Mouse (Mus musculus) midbrain, embryonic 15.5 days (tissue): ENCODE measurements around the gene Cbr2. TPM values are rescaled to one million over a fixed set of nuclear protein-coding genes. Genes with fewer than 3 reads are reported as not detected.
A peak's percentile ranks its signal among the peaks of the same experiment; 100 is the strongest.

ENCODE experiments used
- ATAC-seq: fragments of 200-750 bp; cut with Nextera tagmentation; replicated peaks from 2 replicates; pipeline ENCODE4 v1.8.0; 2017; ENCODE audit warnings: moderate TSS enrichment
- H3K27ac ChIP-seq: fragments of 300-500 bp; sonication (generic); 2 replicates; pipeline ENCODE4 v1.5.1; 2015; ENCODE audit warnings: mild to moderate bottlenecking, inconsistent platforms
- H3K27me3 ChIP-seq: fragments of 300-500 bp; sonication (generic); replicated peaks from 2 replicates; pipeline ENCODE4 v1.6.1; 2015; ENCODE audit warnings: inconsistent platforms
- H3K36me3 ChIP-seq: fragments of 300-500 bp; sonication (generic); replicated peaks from 2 replicates; pipeline ENCODE4 v1.6.1; 2015; ENCODE audit warnings: inconsistent platforms
- H3K4me1 ChIP-seq: fragments of 300-500 bp; sonication (generic); 2 replicates; pipeline ENCODE4 v1.6.1; 2015; ENCODE audit warnings: inconsistent platforms
- H3K4me2 ChIP-seq: fragments of 300-500 bp; sonication (generic); 2 replicates; pipeline ENCODE4 v1.6.1; 2015; ENCODE audit warnings: inconsistent platforms, mild to moderate bottlenecking, moderate library complexity
- H3K4me3 ChIP-seq: fragments of 300-500 bp; sonication (generic); 2 replicates; pipeline ENCODE4 v1.5.1; 2015; ENCODE audit warnings: mild to moderate bottlenecking, inconsistent platforms
- H3K9ac ChIP-seq: fragments of 300-500 bp; sonication (generic); 2 replicates; pipeline ENCODE4 v1.6.1; 2015; ENCODE audit warnings: mild to moderate bottlenecking, inconsistent platforms
- H3K9me3 ChIP-seq: fragments of 300-500 bp; sonication (generic); 2 replicates; pipeline ENCODE4 v1.6.1; 2016; ENCODE audit warnings: inconsistent platforms
- WGBS: fragments of 180-500 bp; shearing (Covaris S2); methylation state at CpG from one replicate; pipeline ENCODE4 v1.1.7; 2015; ENCODE audit warnings: mixed read lengths; 5-methylcytosine and 5-hydroxymethylcytosine counted together
- polyA plus RNA-seq: library from polyadenylated mRNA; unstranded; fragments of >200 nt; fragmentation: Nextera tagmentation; extraction: Ambion mirVana; gene quantifications from 2 replicates; pipeline ENCODE4 v1.2.1, GENCODE M21; 2015

The Cbr2 gene
- polyA plus RNA-seq, 1 experiment from 2014 or later: 1.2 TPM

- 19% methylated on average over 8 of the region's 8 CpGs for WGBS
- H3K4me3 ChIP-seq: no peak overlapping the region
- H3K9ac ChIP-seq: 0 out of 2 replicates have a peak overlapping the region, but pooled peaks have one; percentile 6
- ATAC-seq: peak; percentile 40; the same call in 1 of the 2 replicates
- H3K9me3 ChIP-seq: no peaks in the 10 kb centered on the region
- H3K36me3 ChIP-seq: 0 out of 2 replicates have a peak, but pooled peaks cover 7% of the 10 kb centered on the region
- peak overlapping the region; percentile 47; the same call in 1 of the 2 replicates for H3K27ac ChIP-seq
- no peaks in the 10 kb centered on the region for H3K27me3 ChIP-seq
- peaks cover 32% of the 10 kb centered on the region for H3K4me1 ChIP-seq
- no peak overlapping the region for H3K4me2 ChIP-seq
Observed at GRCm38 (mm10) chr11:120704486-120705325, 27.2 kb downstream of the Cbr2 start.

GRCm38 (mm10) chr11:120703696-120704454, 28.0 kb downstream of the Cbr2 start:
- no peak overlapping the region for H3K9ac ChIP-seq
- 0 out of 2 replicates have a peak, but pooled peaks cover 7% of the 10 kb centered on the region for H3K36me3 ChIP-seq
- ATAC-seq: no peak
- WGBS: 48% methylated on average over 15 of the region's 15 CpGs
- no peak overlapping the region for H3K4me3 ChIP-seq
- H3K9me3 ChIP-seq: no peaks in the 10 kb centered on the region
- peaks cover 32% of the 10 kb centered on the region for H3K4me1 ChIP-seq
- peak overlapping the region; percentile 35; the same call in 1 of the 2 replicates for H3K27ac ChIP-seq
- H3K4me2 ChIP-seq: no peak overlapping the region
- H3K27me3 ChIP-seq: no peaks in the 10 kb centered on the region

- Histone ChIP-seq H3K4me3 (no peak overlapping the region), H3K4me2 (no peak overlapping the region), H3K9me3 (no peaks in the 10 kb centered on the region), H3K36me3 (0 out of 2 replicates have a peak, but pooled peaks cover 7% of the 10 kb centered on the region), H3K27me3 (no peaks in the 10 kb centered on the region), H3K4me1 (peaks cover 14% of the 10 kb centered on the region), H3K27ac (no peak overlapping the region), H3K9ac (no peak overlapping the region)
- ATAC-seq: no peak
- WGBS: 73% methylated on average over 10 of the region's 10 CpGs
Observed at GRCm38 (mm10) chr11:120697741-120698140, 34.2 kb downstream of the Cbr2 start.

DNA sequence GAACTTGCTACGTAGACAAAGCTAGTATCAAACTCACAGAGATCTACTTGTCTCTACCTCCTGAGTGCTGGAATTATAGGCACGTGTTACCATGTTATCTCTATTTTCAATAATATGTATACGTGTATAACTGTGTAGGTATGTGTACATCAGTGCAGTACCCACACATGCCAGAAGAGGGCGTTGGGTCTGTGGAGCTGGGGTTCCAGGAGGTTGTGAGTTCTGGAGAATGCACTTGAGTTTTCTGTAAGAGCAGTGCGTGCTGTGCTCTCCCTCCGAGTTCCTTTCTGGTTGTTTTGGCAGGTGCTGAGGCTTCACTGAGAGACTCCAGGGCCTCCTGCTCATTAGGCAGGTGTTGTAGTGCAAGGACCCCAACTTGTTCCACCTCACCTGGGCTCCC, 35.3 kb downstream of the Cbr2 start:
- no peaks in the 10 kb centered on the region for H3K27me3 ChIP-seq
- H3K27ac ChIP-seq: no peak overlapping the region
- peaks cover 14% of the 10 kb centered on the region for H3K4me1 ChIP-seq
- no peak overlapping the region for H3K4me2 ChIP-seq
- WGBS: 92% methylated on average over 6 of the region's 6 CpGs
- no peak for ATAC-seq
- no peak overlapping the region for H3K4me3 ChIP-seq
- no peaks in the 10 kb centered on the region for H3K9me3 ChIP-seq
- H3K9ac ChIP-seq: no peak overlapping the region
- H3K36me3 ChIP-seq: 0 out of 2 replicates have a peak, but pooled peaks cover 4% of the 10 kb centered on the region

- H3K27me3 ChIP-seq: no peaks in the 10 kb centered on the region
- H3K36me3 ChIP-seq: 0 out of 2 replicates have a peak, but pooled peaks cover 2% of the 10 kb centered on the region
- H3K9ac ChIP-seq: no peak overlapping the region
- no peak overlapping the region for H3K4me2 ChIP-seq
- peak; percentile 76 for ATAC-seq
- H3K4me1 ChIP-seq: peaks cover 14% of the 10 kb centered on the region
- H3K9me3 ChIP-seq: no peaks in the 10 kb centered on the region
- H3K27ac ChIP-seq: peak overlapping the region; percentile 68
- no peak overlapping the region for H3K4me3 ChIP-seq
- WGBS: 32% methylated on average over 12 of the region's 12 CpGs
Observed at GRCm38 (mm10) chr11:120695641-120696040, 36.3 kb downstream of the Cbr2 start.

GRCm38 (mm10) chr11:120695184-120695583, 36.7 kb downstream of the Cbr2 start:
- 0 out of 2 replicates have a peak, but pooled peaks cover 2% of the 10 kb centered on the region for H3K36me3 ChIP-seq
- H3K9ac ChIP-seq: no peak overlapping the region
- H3K9me3 ChIP-seq: no peaks in the 10 kb centered on the region
- no peak overlapping the region for H3K4me3 ChIP-seq
- H3K4me1 ChIP-seq: peaks cover 14% of the 10 kb centered on the region
- no peaks in the 10 kb centered on the region for H3K27me3 ChIP-seq
- H3K27ac ChIP-seq: peak overlapping the region; percentile 68; the same call in 1 of the 2 replicates
- 21% methylated on average over 4 of the region's 4 CpGs for WGBS
- ATAC-seq: peak; percentile 62
- no peak overlapping the region for H3K4me2 ChIP-seq

DNA sequence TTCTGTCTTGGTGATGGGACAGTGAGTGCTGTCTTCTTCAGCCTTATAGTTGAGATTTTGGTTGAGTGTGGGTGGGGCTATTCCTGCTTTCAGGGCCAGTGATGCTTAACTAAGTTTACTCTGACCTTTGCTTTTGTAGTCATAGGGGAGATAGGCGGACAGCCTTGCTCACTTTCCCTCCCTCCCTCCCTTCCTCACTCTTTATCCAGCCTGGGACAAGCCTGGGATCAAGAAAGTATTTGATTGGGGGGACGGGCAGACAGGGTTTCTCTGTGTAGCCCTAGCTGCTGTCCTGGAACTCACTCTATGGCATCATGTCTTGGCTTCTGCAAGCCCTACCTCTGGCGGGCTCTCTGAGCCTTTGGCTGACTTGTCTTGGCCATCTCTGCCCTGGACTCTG, 38.5 kb downstream of the Cbr2 start:
- Histone ChIP-seq H3K27ac (no peak overlapping the region), H3K9me3 (no peaks in the 10 kb centered on the region), H3K36me3 (0 out of 2 replicates have a peak, but pooled peaks cover 2% of the 10 kb centered on the region), H3K27me3 (no peaks in the 10 kb centered on the region), H3K4me1 (peaks cover 14% of the 10 kb centered on the region), H3K4me3 (no peak overlapping the region), H3K9ac (no peak overlapping the region), H3K4me2 (no peak overlapping the region)
- 67% methylated on average over 3 of the region's 3 CpGs for WGBS
- no peak for ATAC-seq

- WGBS: 98% methylated on average over 4 of the region's 4 CpGs
- no peak overlapping the region for H3K4me2 ChIP-seq
- no peak for ATAC-seq
- H3K9me3 ChIP-seq: no peaks in the 10 kb centered on the region
- H3K27ac ChIP-seq: no peak overlapping the region
- H3K36me3 ChIP-seq: peaks cover 2% of the 10 kb centered on the region; the same call in 1 of the 2 replicates
- no peak overlapping the region for H3K9ac ChIP-seq
- no peaks in the 10 kb centered on the region for H3K27me3 ChIP-seq
- H3K4me1 ChIP-seq: peaks cover 14% of the 10 kb centered on the region
- no peak overlapping the region for H3K4me3 ChIP-seq
Observed at GRCm38 (mm10) chr11:120692471-120693011, 39.4 kb downstream of the Cbr2 start.

DNA sequence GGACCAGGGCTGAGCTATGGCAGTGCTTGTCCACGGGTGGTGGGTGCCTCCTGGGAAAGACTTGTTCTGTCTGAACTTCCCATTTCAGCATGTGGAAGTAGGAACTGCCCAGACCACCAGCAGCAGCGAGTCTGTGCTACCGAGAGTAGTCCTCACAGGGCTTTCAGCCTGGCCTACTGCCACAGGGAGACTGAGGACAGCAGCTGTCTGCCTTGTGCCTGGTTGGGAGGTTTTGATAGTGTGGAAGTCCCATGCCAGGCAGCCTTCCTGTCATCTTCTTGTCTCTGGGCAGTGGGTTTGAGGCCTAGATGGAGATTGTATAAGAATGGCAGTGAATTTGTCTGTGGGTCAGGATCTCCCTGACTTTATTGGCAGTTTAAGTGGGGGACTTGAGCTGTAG, 42.5 kb downstream of the Cbr2 start:
- H3K9me3 ChIP-seq: no peaks in the 10 kb centered on the region
- no peaks in the 10 kb centered on the region for H3K4me1 ChIP-seq
- no peaks in the 10 kb centered on the region for H3K27me3 ChIP-seq
- H3K4me3 ChIP-seq: no peak overlapping the region
- 87% methylated on average over 3 of the region's 3 CpGs for WGBS
- no peak overlapping the region for H3K9ac ChIP-seq
- H3K27ac ChIP-seq: no peak overlapping the region
- no peak overlapping the region for H3K4me2 ChIP-seq
- ATAC-seq: no peak
- H3K36me3 ChIP-seq: peaks cover 8% of the 10 kb centered on the region

DNA sequence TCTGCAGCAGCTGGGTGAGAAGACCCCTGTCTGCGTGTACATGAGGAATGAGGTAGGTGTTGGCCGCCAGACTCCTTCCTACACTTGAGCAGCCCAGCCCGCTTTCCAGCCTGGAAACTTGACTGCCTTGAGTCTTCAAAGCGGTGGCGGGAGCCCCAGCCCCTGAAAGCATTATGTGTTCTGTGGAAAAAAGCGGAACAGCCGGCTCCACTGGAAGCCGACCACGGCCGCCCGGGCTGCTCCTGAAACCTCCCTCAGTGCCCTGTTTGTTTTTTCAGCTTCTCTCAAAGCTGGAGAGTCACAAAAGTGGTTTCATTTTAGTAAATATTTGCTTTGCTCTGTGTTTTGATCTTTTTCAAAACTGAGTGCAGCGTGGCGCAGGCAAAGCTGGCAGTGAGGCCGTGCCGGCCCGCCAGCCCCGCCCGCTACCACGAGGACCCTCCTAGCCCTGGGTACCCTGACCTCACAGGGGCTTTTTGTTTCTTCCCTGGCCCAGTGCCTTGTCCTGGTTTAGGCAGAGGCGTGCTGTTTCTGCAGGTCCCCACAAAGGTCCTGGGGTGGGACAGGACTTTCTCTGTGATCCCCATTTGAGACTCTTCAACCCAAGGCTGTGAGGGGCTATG, 45.2 kb downstream of the Cbr2 start:
- no peak overlapping the region for H3K4me2 ChIP-seq
- no peaks in the 10 kb centered on the region for H3K4me1 ChIP-seq
- H3K4me3 ChIP-seq: no peak overlapping the region
- no peak overlapping the region for H3K9ac ChIP-seq
- H3K36me3 ChIP-seq: peaks cover 15% of the 10 kb centered on the region
- H3K9me3 ChIP-seq: no peaks in the 10 kb centered on the region
- no peak for ATAC-seq
- H3K27ac ChIP-seq: no peak overlapping the region
- no peaks in the 10 kb centered on the region for H3K27me3 ChIP-seq
- WGBS: 76% methylated on average over 20 of the region's 20 CpGs

DNA sequence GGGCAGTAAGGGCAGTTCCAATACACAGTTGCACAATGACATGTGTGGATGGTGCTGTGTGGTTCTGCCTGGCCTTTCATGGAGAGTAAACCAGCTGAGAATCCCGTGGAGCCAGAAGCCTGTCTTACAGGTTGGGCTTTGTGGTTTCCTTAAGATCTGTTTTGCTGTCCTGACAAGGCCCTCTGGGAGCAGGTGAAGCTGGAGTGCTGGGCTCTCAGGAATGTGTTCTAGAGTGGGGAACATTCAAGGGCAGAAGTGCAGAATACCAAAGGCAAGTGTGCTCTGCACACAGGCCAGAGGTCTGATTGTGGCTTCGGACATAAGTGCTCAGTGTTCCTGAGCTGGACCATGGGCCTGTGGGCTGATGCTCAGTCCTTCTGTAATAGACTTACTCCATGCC, 47.3 kb downstream of the Cbr2 start:
- Histone ChIP-seq H3K27ac (no peak overlapping the region), H3K9ac (no peak overlapping the region), H3K36me3 (peaks cover 20% of the 10 kb centered on the region), H3K4me1 (no peaks in the 10 kb centered on the region), H3K4me3 (no peak overlapping the region), H3K27me3 (no peaks in the 10 kb centered on the region), H3K9me3 (no peaks in the 10 kb centered on the region), H3K4me2 (no peak overlapping the region)
- no peak for ATAC-seq
- WGBS: 99% methylated on average over 2 of the region's 2 CpGs

DNA sequence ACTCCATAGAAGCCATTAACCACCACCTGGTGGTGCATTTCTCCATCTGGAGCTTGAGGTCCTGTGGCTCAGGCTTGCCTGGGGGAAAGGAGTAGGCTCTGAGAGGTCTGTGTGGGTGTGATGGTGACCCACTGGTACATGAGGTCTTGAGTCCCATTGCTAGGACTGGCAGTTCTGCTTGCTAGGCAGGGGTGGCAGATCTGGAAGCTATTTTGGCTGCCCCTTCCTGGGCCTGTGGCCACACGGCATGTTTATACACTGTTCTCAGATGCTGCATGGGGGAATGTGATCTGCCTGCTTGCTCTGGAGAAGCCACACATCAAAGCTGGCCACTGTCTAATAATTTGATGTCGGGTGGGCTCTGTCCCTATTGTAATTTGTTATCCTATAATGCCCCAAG, 47.8 kb downstream of the Cbr2 start:
- H3K9me3 ChIP-seq: no peaks in the 10 kb centered on the region
- WGBS: 90% methylated on average over 2 of the region's 2 CpGs
- no peaks in the 10 kb centered on the region for H3K4me1 ChIP-seq
- no peak overlapping the region for H3K4me2 ChIP-seq
- H3K27me3 ChIP-seq: no peaks in the 10 kb centered on the region
- no peak for ATAC-seq
- no peak overlapping the region for H3K9ac ChIP-seq
- no peak overlapping the region for H3K27ac ChIP-seq
- peaks cover 20% of the 10 kb centered on the region for H3K36me3 ChIP-seq
- H3K4me3 ChIP-seq: no peak overlapping the region
